Mouse (Mus musculus): ENCODE results near the gene Psme3. TPM values are rescaled to one million over a fixed set of nuclear protein-coding genes. Genes with fewer than 3 reads are reported as not detected.

The Psme3 gene
- polyA plus RNA-seq (2014; fragmentation: Nextera tagmentation; extraction: Ambion mirVana) = 189 and 193 TPM in 2 replicates

GRCm38 (mm10) chr11:101315665-101316500 lies at the start of gene Psme3:
Gene Psme3 (plus strand): TSS chr11:101316213.
- H3K36me3 ChIP-seq (ENCODE audit: control insufficient read depth, insufficient read depth, low read length) = peaks cover 8% of the 10 kb centered on the region; the same call in 1 of the 2 replicates
- peaks cover 2% of the 10 kb centered on the region; the same call in 1 of the 2 replicates for H3K4me1 ChIP-seq (replicated peaks; ENCODE audit: control insufficient read depth, insufficient read depth, low read length)
- peak within 1 kb of the TSS; percentile 88 for H3K9ac ChIP-seq (ENCODE audit: low read length)
- peak within 1 kb of the TSS; percentile 65 for H3K27ac ChIP-seq (ENCODE audit: low read depth, low read length)
- H3K4me2 ChIP-seq (ENCODE audit: low read depth, low read length, severe bottlenecking) = peak within 1 kb of the TSS; percentile 60
- H3K9me3 ChIP-seq (ENCODE audit: control insufficient read depth, low read length) = no peaks in the 10 kb centered on the region
- H3K4me3 ChIP-seq (ENCODE audit: low read depth, low read length) = peak within 1 kb of the TSS; percentile 86
- under 1% methylated on average over 62 of the region's 62 CpGs for WGBS
- no peaks in the 10 kb centered on the region for H3K27me3 ChIP-seq (ENCODE audit: control insufficient read depth, insufficient read depth, low read length)
- ATAC-seq (replicated peaks; ENCODE audit: low FRiP score) (peak; percentile 92), DNase-seq (ENCODE audit: low spot score) (peak; percentile 95)

DNA sequence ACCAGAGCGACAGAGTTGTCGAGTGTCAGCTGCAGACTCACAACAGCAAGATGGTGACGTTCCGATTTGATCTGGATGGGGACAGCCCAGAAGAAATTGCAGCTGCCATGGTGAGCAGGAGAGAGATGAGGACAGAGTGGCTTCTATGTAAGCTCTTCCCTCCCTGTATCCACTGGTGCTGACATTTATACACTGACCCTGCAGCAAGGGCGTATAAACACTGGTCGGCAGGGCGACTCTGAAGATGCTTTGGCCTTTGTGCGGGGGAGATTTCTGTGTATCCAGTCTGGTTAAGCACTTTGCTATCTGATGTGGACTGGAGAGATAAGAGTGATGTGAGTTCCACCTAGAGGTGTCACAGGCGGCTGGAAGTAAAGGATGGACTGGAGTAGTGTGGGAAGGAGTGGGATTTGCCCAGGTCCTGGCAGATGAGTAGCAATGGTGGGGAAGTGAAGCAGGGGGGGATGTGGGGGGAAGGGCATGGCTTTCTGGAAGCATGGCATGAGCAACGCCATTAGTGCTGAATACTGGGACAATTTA lies 46.4 kb upstream of the Psme3 start:
- peaks cover 8% of the 10 kb centered on the region for H3K27me3 ChIP-seq (ENCODE audit: control insufficient read depth, insufficient read depth, low read length)
- H3K36me3 ChIP-seq (ENCODE audit: control insufficient read depth, insufficient read depth, low read length) = no peaks in the 10 kb centered on the region
- H3K4me2 ChIP-seq (ENCODE audit: low read depth, low read length, severe bottlenecking) = no peak overlapping the region

GRCm38 (mm10) chr11:101272446-101272845 lies 43.6 kb upstream of the Psme3 start:
- Histone ChIP-seq H3K27ac (ENCODE audit: low read depth, low read length) (no peak overlapping the region), H3K36me3 (ENCODE audit: control insufficient read depth, insufficient read depth, low read length) (no peaks in the 10 kb centered on the region; the same call in 1 of the 2 replicates), H3K27me3 (ENCODE audit: control insufficient read depth, insufficient read depth, low read length) (no peaks in the 10 kb centered on the region), H3K4me1 (replicated peaks; ENCODE audit: control insufficient read depth, insufficient read depth, low read length) (peaks cover 3% of the 10 kb centered on the region; the same call in 1 of the 2 replicates), H3K9ac (ENCODE audit: low read length) (no peak overlapping the region), H3K4me3 (ENCODE audit: low read depth, low read length) (no peak overlapping the region), H3K9me3 (ENCODE audit: control insufficient read depth, low read length) (no peaks in the 10 kb centered on the region), H3K4me2 (ENCODE audit: low read depth, low read length, severe bottlenecking) (no peak overlapping the region)
- ATAC-seq (replicated peaks; ENCODE audit: low FRiP score) (no peak), DNase-seq (ENCODE audit: low spot score) (no peak)
- WGBS = 92% methylated on average over 3 of the region's 3 CpGs

More for the DNA sequence above, 46.4 kb upstream of the Psme3 start:
- H3K4me3 ChIP-seq (ENCODE audit: low read depth, low read length) = no peak overlapping the region
- no peak for ATAC-seq (replicated peaks; ENCODE audit: low FRiP score)
- no peak overlapping the region for H3K9ac ChIP-seq (ENCODE audit: low read length)
- H3K4me1 ChIP-seq (replicated peaks; ENCODE audit: control insufficient read depth, insufficient read depth, low read length) = peaks cover 5% of the 10 kb centered on the region
- H3K9me3 ChIP-seq (ENCODE audit: control insufficient read depth, low read length) = no peaks in the 10 kb centered on the region
- no peak overlapping the region for H3K27ac ChIP-seq (ENCODE audit: low read depth, low read length)
- peak; percentile 57 for DNase-seq (ENCODE audit: low spot score)
- WGBS = 32% methylated on average over 10 of the region's 10 CpGs

DNA sequence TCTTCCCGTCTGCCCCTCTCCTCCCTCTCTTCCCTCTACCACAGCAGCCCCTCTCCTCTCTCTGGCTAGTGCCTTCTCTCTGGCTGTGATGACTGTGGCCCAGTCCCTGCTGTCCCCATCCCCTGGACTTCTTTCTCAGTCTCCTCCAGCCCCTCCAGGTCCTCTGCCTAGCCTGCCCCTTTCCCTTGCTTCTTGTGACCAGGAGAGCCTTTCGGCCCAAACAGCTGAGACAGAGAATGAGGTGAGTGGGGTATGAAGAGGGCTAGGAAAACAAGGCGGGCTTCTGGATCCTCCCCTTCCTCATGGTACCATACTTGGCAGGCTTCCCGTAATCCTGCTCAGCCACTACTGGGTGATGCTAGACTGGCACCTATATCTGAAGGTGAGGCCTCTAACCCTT lies 40.7 kb upstream of the Psme3 start:
- Histone ChIP-seq H3K9me3 (ENCODE audit: control insufficient read depth, low read length) (no peaks in the 10 kb centered on the region), H3K27ac (ENCODE audit: low read depth, low read length) (no peak overlapping the region), H3K27me3 (ENCODE audit: control insufficient read depth, insufficient read depth, low read length) (peaks cover under 1% of the 10 kb centered on the region; the same call in 1 of the 2 replicates), H3K4me1 (replicated peaks; ENCODE audit: control insufficient read depth, insufficient read depth, low read length) (peaks cover 9% of the 10 kb centered on the region), H3K4me2 (ENCODE audit: low read depth, low read length, severe bottlenecking) (no peak overlapping the region), H3K36me3 (ENCODE audit: control insufficient read depth, insufficient read depth, low read length) (no peaks in the 10 kb centered on the region; the same call in 1 of the 2 replicates), H3K4me3 (ENCODE audit: low read depth, low read length) (no peak overlapping the region), H3K9ac (ENCODE audit: low read length) (no peak overlapping the region)
- DNase-seq (ENCODE audit: low spot score) = no peak
- ATAC-seq (replicated peaks; ENCODE audit: low FRiP score) = no peak
- 78% methylated on average over 4 of the region's 4 CpGs for WGBS

DNA sequence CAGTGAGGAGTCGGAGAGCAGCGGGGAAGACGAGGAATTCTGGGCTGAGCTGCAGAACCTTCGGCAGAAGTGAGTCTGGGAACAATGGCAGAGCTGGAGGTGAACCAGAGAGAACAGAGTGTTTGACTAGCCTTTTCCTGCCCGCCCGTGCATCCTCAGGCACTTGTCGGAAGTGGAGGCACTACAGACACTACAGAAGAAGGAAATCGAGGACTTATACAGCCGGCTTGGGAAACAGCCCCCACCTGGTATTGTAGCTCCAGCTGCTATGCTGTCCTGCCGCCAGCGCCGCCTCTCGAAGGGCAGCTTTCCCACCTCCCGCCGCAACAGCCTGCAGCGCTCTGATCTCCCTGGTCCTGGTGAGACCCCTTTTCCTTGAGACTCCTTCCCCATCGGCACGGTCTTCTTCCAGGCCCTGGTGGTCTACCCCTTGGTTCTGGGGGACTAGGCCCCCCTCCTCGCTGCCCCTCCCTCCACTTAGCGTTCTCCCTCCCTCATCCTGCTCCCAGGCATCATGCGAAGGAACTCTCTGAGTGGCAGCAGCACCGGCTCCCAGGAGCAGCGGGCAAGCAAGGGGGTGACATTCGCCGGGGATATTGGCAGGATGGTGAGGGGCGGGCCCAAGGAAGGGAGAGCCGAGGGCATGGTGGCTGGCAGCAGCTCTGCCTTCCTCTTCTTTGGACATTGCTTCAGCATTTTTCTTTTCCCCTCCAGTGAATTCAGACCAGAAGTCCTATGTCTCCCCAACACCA lies 39.5 kb upstream of the Psme3 start:
- Histone ChIP-seq H3K9ac (ENCODE audit: low read length) (peak overlapping the region; percentile 20; the same call in 1 of the 2 replicates), H3K4me3 (ENCODE audit: low read depth, low read length) (no peak overlapping the region), H3K4me1 (replicated peaks; ENCODE audit: control insufficient read depth, insufficient read depth, low read length) (peaks cover 9% of the 10 kb centered on the region), H3K27me3 (ENCODE audit: control insufficient read depth, insufficient read depth, low read length) (peaks cover 3% of the 10 kb centered on the region; the same call in 1 of the 2 replicates), H3K4me2 (ENCODE audit: low read depth, low read length, severe bottlenecking) (no peak overlapping the region), H3K36me3 (ENCODE audit: control insufficient read depth, insufficient read depth, low read length) (no peaks in the 10 kb centered on the region; the same call in 1 of the 2 replicates), H3K27ac (ENCODE audit: low read depth, low read length) (no peak overlapping the region), H3K9me3 (ENCODE audit: control insufficient read depth, low read length) (no peaks in the 10 kb centered on the region)
- DNase-seq (ENCODE audit: low spot score) (no peak), ATAC-seq (replicated peaks; ENCODE audit: low FRiP score) (no peak)
- 28% methylated on average over 27 of the region's 27 CpGs for WGBS

DNA sequence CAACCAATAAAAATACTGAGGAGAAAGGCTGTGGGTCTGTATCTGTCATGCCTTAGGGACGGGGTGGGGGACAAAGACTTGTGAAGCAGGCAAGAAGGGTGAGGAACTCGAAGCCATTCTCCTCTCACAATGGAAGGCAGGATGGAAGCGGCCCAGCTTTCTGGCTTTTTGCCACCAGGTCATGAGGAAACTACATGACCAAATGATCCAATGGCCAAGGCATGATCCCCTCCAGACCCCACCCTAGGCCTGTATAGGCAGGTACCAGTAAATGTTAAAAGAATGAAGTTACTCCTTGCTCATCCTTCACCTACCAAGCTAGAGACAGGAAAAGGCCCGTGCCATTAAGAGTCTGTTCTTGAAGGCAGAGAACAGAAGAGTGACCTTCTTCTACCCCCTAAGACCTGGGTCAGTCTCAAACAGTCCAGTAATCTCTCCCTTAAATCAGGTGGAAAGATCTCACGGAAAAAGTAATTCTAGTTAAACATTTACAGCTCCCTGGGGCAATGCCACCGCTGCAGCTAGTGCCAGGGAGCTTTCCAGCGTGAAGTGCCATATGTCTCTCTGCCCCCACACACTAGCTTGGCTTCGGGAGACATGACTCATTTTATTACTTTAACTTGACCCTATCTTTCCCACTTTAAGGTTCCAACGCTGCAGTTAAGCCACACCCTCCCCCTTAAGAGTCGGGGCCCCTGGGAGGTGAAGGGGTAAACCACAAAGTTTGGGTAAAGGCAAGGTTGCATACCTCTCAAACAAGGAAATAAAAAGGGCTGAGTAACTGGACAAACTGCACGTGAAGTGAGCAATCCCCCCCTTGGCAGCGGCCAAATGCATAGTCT lies 38.4 kb upstream of the Psme3 start:
- no peak for ATAC-seq (replicated peaks; ENCODE audit: low FRiP score)
- Histone ChIP-seq H3K36me3 (ENCODE audit: control insufficient read depth, insufficient read depth, low read length) (no peaks in the 10 kb centered on the region; the same call in 1 of the 2 replicates), H3K4me1 (replicated peaks; ENCODE audit: control insufficient read depth, insufficient read depth, low read length) (peaks cover 9% of the 10 kb centered on the region), H3K27me3 (ENCODE audit: control insufficient read depth, insufficient read depth, low read length) (peaks cover 5% of the 10 kb centered on the region; the same call in 1 of the 2 replicates), H3K4me3 (ENCODE audit: low read depth, low read length) (peak overlapping the region; percentile 86), H3K9ac (ENCODE audit: low read length) (peak overlapping the region; percentile 74; the same call in 1 of the 2 replicates), H3K27ac (ENCODE audit: low read depth, low read length) (no peak overlapping the region), H3K4me2 (ENCODE audit: low read depth, low read length, severe bottlenecking) (peak overlapping the region; percentile 90), H3K9me3 (ENCODE audit: control insufficient read depth, low read length) (no peaks in the 10 kb centered on the region)
- no peak for DNase-seq (ENCODE audit: low spot score)
- 79% methylated on average over 12 of the region's 12 CpGs for WGBS

DNA sequence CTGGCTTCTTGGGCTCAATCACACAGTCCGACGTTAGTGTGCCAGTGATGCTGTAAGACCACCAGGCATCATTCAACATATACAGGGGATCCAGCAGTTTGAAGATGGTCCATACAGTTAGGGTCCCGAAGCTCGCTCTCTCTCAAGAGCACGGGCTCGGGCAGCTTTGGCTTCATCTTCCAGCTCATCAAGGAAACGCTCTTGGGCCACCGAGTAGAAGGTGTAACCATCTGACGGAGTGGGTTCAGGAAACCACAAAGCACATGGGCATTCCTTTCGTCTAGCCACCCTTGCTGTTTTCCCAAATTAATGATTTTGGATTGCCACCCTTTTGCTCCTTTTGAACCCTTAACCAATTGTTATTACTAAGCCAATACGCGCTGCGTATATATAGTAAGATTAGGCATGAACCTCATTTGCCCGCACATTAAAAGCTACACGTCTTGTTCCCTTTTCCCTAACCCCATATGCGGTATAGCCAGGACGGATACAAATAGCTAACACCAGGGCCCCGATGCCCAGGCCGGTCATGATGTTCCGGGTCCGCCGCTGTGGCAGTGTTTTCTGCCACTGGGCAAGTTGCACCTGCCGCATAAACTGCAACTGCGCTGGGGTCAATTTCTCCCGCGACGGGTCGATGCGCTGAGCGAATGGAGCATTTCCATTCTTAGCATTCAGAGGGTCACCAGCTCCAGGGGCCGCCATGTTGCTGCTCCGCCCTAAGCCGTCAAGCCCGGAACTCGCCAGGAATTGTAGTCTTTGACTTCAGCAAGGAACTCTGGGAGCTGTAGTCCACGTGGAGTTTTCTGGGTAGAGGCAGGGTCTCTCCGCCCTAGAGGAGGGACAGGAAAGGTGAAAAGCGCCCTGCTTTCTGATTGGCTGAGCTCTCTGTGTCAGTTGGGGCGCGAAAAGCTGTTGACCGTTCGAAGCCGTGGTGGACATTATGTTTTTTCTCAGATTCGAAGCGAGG lies 37.5 kb upstream of the Psme3 start, which contains the start of the genes Cntd1 and Coa3:
Gene Cntd1 (plus strand): TSS at position 790 of the 970 bp plus-strand sequence.
Gene Coa3 (minus strand): TSS at position 892 of the 970 bp plus-strand sequence.
- ATAC-seq (replicated peaks; ENCODE audit: low FRiP score) = peak; percentile 94
- H3K36me3 ChIP-seq (ENCODE audit: control insufficient read depth, insufficient read depth, low read length) = no peaks in the 10 kb centered on the region; the same call in 1 of the 2 replicates
- WGBS = 12% methylated on average over 45 of the region's 45 CpGs

More for the DNA sequence above, 37.5 kb upstream of the Psme3 start, which contains the start of the genes Cntd1 and Coa3:
- DNase-seq (ENCODE audit: low spot score) = peak; percentile 90
- H3K4me1 ChIP-seq (replicated peaks; ENCODE audit: control insufficient read depth, insufficient read depth, low read length) = peaks cover 11% of the 10 kb centered on the region
- H3K9ac ChIP-seq (ENCODE audit: low read length) = peak within 1 kb of the TSS; percentile 74
- peaks cover 5% of the 10 kb centered on the region; the same call in 1 of the 2 replicates for H3K27me3 ChIP-seq (ENCODE audit: control insufficient read depth, insufficient read depth, low read length)
- H3K27ac ChIP-seq (ENCODE audit: low read depth, low read length) = peak within 1 kb of the TSS; percentile 32; the same call in 1 of the 2 replicates
- H3K4me2 ChIP-seq (ENCODE audit: low read depth, low read length, severe bottlenecking) = peak within 1 kb of the TSS; percentile 90
- H3K4me3 ChIP-seq (ENCODE audit: low read depth, low read length) = peak within 1 kb of the TSS; percentile 86
- H3K9me3 ChIP-seq (ENCODE audit: control insufficient read depth, low read length) = no peaks in the 10 kb centered on the region
